Mouse (Mus musculus): ENCODE data around the gene Pced1b. TPM values are rescaled to one million over a fixed set of nuclear protein-coding genes. Genes with fewer than 3 reads are reported as not detected.

The Pced1b gene
- 7.4 and 8.3 TPM in 2 replicates for polyA plus RNA-seq (2012; rRNA removed)

GRCm38 (mm10) chr15:97246911-97247790 lies at the start of gene Pced1b, which contains the start of gene Amigo2:
Pced1b (plus strand) TSS chr15:97247107.
Amigo2 (minus strand) TSS chr15:97247287.

Other genes with a start within 250 kb of the Pced1b start
- 4.6 and 16.4 TPM in 2 replicates for gene Slc38a4, start 191.2 kb upstream of the Pced1b start, polyA plus RNA-seq (2012; rRNA removed)
- gene Amigo2, start 180 bp downstream of the Pced1b start, polyA plus RNA-seq (2012; rRNA removed): 2.5 and 3.8 TPM in 2 replicates

All from central nervous system, embryonic 14 days (tissue).